Mouse (Mus musculus) lung, embryonic 14.5 days (tissue): ENCODE measurements at regions not wholly inside any gene's neighbourhood (a gene's known extent, or its start where the extent isn't known, plus 50 kb on each side); places are given as distances from the start of the nearest gene placed in this dataset.
A peak's percentile ranks its signal among the peaks of the same experiment; 100 is the strongest.

ENCODE experiments used
- ATAC-seq: fragments of 200-750 bp; cut with Nextera tagmentation; 2 replicates; pipeline ENCODE4 v1.8.0; 2017; ENCODE audit warnings: mild to moderate bottlenecking, moderate TSS enrichment, moderate library complexity; ENCODE audit not compliant: insufficient read depth
- DNase-seq: peaks from one replicate; pipeline ENCODE4 v3.0.0-alpha.2; 2015
- H3K27ac ChIP-seq: fragments of 300-500 bp; sonication (generic); 2 replicates; pipeline ENCODE4 v1.5.1; 2014; ENCODE audit warnings: low read depth, mild to moderate bottlenecking, moderate library complexity
- H3K27me3 ChIP-seq: fragments of 300-500 bp; sonication (generic); 2 replicates; pipeline ENCODE4 v1.6.1; 2014; ENCODE audit warnings: low read length, control low read depth; ENCODE audit not compliant: insufficient read depth
- H3K36me3 ChIP-seq: fragments of 300-500 bp; sonication (generic); 2 replicates; pipeline ENCODE4 v1.6.1; 2014; ENCODE audit warnings: control low read depth; ENCODE audit not compliant: insufficient read depth
- H3K4me1 ChIP-seq: fragments of 300-500 bp; sonication (generic); 2 replicates; pipeline ENCODE4 v1.6.1; 2014; ENCODE audit warnings: antibody characterized with exemption, control low read depth; ENCODE audit not compliant: insufficient read depth
- H3K4me2 ChIP-seq: fragments of 300-500 bp; sonication (generic); 2 replicates; pipeline ENCODE4 v1.6.1; 2014; ENCODE audit warnings: mild to moderate bottlenecking
- H3K4me3 ChIP-seq: fragments of 300-500 bp; sonication (generic); 2 replicates; pipeline ENCODE4 v1.5.1; 2014; ENCODE audit warnings: low read depth, low read length
- H3K9ac ChIP-seq: fragments of 300-500 bp; sonication (generic); 2 replicates; pipeline ENCODE4 v1.6.1; 2014
- H3K9me3 ChIP-seq: fragments of 300-500 bp; sonication (generic); 2 replicates; pipeline ENCODE4 v1.6.1; 2016; ENCODE audit warnings: low read depth, low read length, control low read depth
- CTCF ChIP-seq: IDR thresholded peaks from 2 replicates; pipeline ENCODE4 v1.5.1; 2016; ENCODE audit warnings: antibody characterized with exemption, low read depth
- WGBS: fragments of 180-500 bp; shearing (Covaris S2); extraction: QIAGEN DNeasy Blood & Tissue Kit; methylation state at CpG from one replicate; pipeline ENCODE4 v1.1.7; 2014; 5-methylcytosine and 5-hydroxymethylcytosine counted together

- no peak for TF ChIP-seq CTCF
- ATAC-seq (no peak), DNase-seq (no peak)
- Histone ChIP-seq H3K4me3 (no peak overlapping the region), H3K9ac (no peak overlapping the region), H3K36me3 (no peaks in the 10 kb centered on the region), H3K4me1 (no peaks in the 10 kb centered on the region), H3K4me2 (no peak overlapping the region), H3K27ac (no peak overlapping the region), H3K9me3 (no peaks in the 10 kb centered on the region), H3K27me3 (no peaks in the 10 kb centered on the region)
- 79% methylated on average over 4 of the region's 4 CpGs for WGBS
Observed at GRCm38 (mm10) chr11:56807314-56807713, 203.9 kb upstream of the Gria1 start.

GRCm38 (mm10) chr11:56810141-56810540, 201.0 kb upstream of the Gria1 start:
- TF ChIP-seq CTCF = no peak
- H3K27ac ChIP-seq = no peak overlapping the region
- H3K36me3 ChIP-seq = no peaks in the 10 kb centered on the region
- WGBS = 65% methylated on average over 2 of the region's 2 CpGs
- H3K9me3 ChIP-seq = no peaks in the 10 kb centered on the region
- no peak for DNase-seq
- H3K4me1 ChIP-seq = no peaks in the 10 kb centered on the region
- no peak overlapping the region for H3K9ac ChIP-seq
- no peak overlapping the region for H3K4me3 ChIP-seq
- no peak for ATAC-seq
- no peak overlapping the region for H3K4me2 ChIP-seq
- H3K27me3 ChIP-seq = no peaks in the 10 kb centered on the region

- no peak for TF ChIP-seq CTCF
- no peaks in the 10 kb centered on the region for H3K4me1 ChIP-seq
- no peaks in the 10 kb centered on the region for H3K9me3 ChIP-seq
- H3K36me3 ChIP-seq = no peaks in the 10 kb centered on the region
- DNase-seq = peak; percentile 82
- no peak overlapping the region for H3K9ac ChIP-seq
- no peak overlapping the region for H3K27ac ChIP-seq
- H3K4me3 ChIP-seq = no peak overlapping the region
- H3K4me2 ChIP-seq = no peak overlapping the region
- WGBS = 44% methylated on average over 4 of the region's 4 CpGs
- H3K27me3 ChIP-seq = no peaks in the 10 kb centered on the region
- ATAC-seq = no peak
Observed at GRCm38 (mm10) chr11:56812121-56812520, 199.1 kb upstream of the Gria1 start.

- Histone ChIP-seq H3K9me3 (no peaks in the 10 kb centered on the region), H3K4me2 (no peak overlapping the region), H3K9ac (no peak overlapping the region), H3K4me1 (no peaks in the 10 kb centered on the region), H3K4me3 (no peak overlapping the region), H3K27me3 (no peaks in the 10 kb centered on the region), H3K27ac (no peak overlapping the region), H3K36me3 (no peaks in the 10 kb centered on the region)
- ATAC-seq (no peak), DNase-seq (no peak)
- no peak for TF ChIP-seq CTCF
Observed at GRCm38 (mm10) chr11:56823471-56823870, 187.7 kb upstream of the Gria1 start.

- Histone ChIP-seq H3K4me2 (no peak overlapping the region), H3K36me3 (no peaks in the 10 kb centered on the region), H3K27ac (no peak overlapping the region), H3K9ac (no peak overlapping the region), H3K9me3 (no peaks in the 10 kb centered on the region), H3K4me3 (no peak overlapping the region), H3K27me3 (no peaks in the 10 kb centered on the region), H3K4me1 (no peaks in the 10 kb centered on the region)
- 73% methylated on average over 5 of the region's 5 CpGs for WGBS
- DNase-seq (no peak), ATAC-seq (no peak)
- no peak for TF ChIP-seq CTCF
Observed at GRCm38 (mm10) chr11:56827499-56827898, 183.7 kb upstream of the Gria1 start.

GRCm38 (mm10) chr11:56862649-56863048, 148.5 kb upstream of the Gria1 start:
- Histone ChIP-seq H3K9ac (no peak overlapping the region), H3K9me3 (no peaks in the 10 kb centered on the region), H3K4me2 (no peak overlapping the region), H3K27ac (no peak overlapping the region), H3K4me3 (no peak overlapping the region), H3K4me1 (no peaks in the 10 kb centered on the region), H3K27me3 (peaks cover 6% of the 10 kb centered on the region; the same call in 1 of the 2 replicates), H3K36me3 (no peaks in the 10 kb centered on the region)
- WGBS = 25% methylated on average over 4 of the region's 4 CpGs
- no peak for TF ChIP-seq CTCF
- DNase-seq (peak; percentile 90), ATAC-seq (peak; percentile 84)

GRCm38 (mm10) chr11:56871640-56872039, 139.5 kb upstream of the Gria1 start:
- no peak overlapping the region for H3K4me2 ChIP-seq
- TF ChIP-seq CTCF = no peak

GRCm38 (mm10) chr11:56898548-56898951, 112.6 kb upstream of the Gria1 start:
- Histone ChIP-seq H3K4me3 (no peak overlapping the region), H3K9ac (no peak overlapping the region), H3K4me2 (no peak overlapping the region), H3K4me1 (no peaks in the 10 kb centered on the region), H3K27me3 (no peaks in the 10 kb centered on the region), H3K9me3 (no peaks in the 10 kb centered on the region), H3K36me3 (no peaks in the 10 kb centered on the region), H3K27ac (no peak overlapping the region)
- no peak for ATAC-seq
- DNase-seq = no peak
- 86% methylated on average over 4 of the region's 4 CpGs for WGBS
- no peak for TF ChIP-seq CTCF

More at GRCm38 (mm10) chr11:56871640-56872039, 139.5 kb upstream of the Gria1 start:
- no peak for ATAC-seq
- Histone ChIP-seq H3K4me3 (no peak overlapping the region), H3K9ac (no peak overlapping the region), H3K36me3 (no peaks in the 10 kb centered on the region), H3K27ac (no peak overlapping the region), H3K9me3 (no peaks in the 10 kb centered on the region), H3K27me3 (no peaks in the 10 kb centered on the region), H3K4me1 (no peaks in the 10 kb centered on the region)
- DNase-seq = no peak
- 17% methylated on average over 3 of the region's 3 CpGs for WGBS
